Mouse (Mus musculus): ENCODE data around the gene Fbxo34.
"Not testable (repeated sequence)": the region's sequence is repeated elsewhere in the genome, so short reads cannot be mapped to it uniquely, and the experiment has no call there.

Gene Fbxo34

DNA sequence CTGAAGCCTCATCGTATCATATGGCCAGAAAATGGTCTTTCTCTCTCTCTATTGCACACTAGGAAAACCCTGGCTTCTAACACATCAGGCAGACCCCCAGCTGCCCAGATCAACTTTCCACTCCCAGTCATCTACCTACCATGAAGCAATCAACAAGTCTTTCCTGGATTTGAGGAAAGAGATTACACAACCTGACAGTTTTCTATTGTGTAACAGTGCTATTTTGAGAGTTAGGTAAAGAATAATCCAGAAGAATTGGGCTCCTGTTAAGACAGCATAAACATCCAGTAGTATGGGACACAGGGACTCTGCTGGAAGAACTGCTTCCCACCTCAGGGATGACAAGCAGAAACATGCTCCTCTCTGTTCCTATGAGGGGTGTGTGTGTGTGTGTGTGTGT, 112.3 kb downstream of the Fbxo34 start:
- DNase-seq (ENCODE audit: low read depth) = peak; percentile 70

- DNase-seq (ENCODE audit: low read depth) = no peak
These were observed 112.9 kb downstream of the Fbxo34 start for GRCm38 (mm10) chr14:47563106-47563505.

- peak; percentile 98 for DNase-seq (ENCODE audit: low read depth)
These were observed 117.9 kb downstream of the Fbxo34 start for GRCm38 (mm10) chr14:47567962-47568652.

GRCm38 (mm10) chr14:47570549-47570948, 120.3 kb downstream of the Fbxo34 start, which contains the start of gene Atg14:
Gene Atg14, minus strand, starts transcription at chr14:47570649.
- not testable (repeated sequence) for DNase-seq (ENCODE audit: low read depth)

DNA sequence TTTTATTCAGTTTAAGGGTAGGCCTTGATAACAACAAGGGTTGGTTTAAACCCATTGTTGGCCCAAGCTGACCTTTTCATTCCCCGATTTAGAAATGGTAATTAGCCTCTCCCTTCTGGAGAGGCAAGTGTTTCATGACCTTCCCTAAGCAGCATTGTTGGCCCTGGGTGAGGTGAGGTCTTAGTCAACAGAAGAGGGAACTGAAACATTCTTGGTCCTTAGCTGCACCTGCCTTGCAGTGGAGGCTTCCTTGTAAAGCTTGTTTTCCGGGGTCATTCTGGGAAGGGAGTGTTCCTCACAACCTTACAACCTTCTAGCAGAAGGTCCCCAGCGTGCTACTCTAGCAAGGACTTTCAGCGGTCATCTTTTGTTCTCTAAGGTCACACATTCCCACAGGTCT, 122.5 kb downstream of the Fbxo34 start:
- DNase-seq (ENCODE audit: low read depth) = no peak

GRCm38 (mm10) chr14:47574721-47575120, 124.5 kb downstream of the Fbxo34 start:
- DNase-seq (ENCODE audit: low read depth) = peak; percentile 43

- DNase-seq (ENCODE audit: low read depth) = no peak
These were observed 126.5 kb downstream of the Fbxo34 start for GRCm38 (mm10) chr14:47576687-47577086.

- DNase-seq (ENCODE audit: low read depth) = no peak
These were observed 127.9 kb downstream of the Fbxo34 start for GRCm38 (mm10) chr14:47578086-47578485.

DNA sequence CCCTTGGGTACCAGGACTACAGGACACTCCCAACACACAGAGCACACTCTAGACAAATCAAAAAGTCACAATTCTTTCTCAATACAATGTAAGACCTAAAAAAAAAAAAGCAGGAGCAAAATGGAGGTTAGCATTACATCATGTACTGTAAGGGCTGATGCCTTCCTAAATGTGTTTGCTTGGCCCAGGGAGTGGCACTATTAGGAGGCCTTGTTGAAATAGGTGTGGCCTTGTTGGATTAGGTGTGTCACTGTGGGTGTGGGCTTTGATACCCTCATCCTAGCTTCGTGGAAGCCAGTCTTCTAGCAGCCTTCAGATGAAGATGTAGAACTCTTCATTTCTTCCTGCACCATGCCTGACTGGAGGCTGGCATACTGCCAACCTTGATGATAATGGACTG, 131.1 kb downstream of the Fbxo34 start:
- no peak for DNase-seq (ENCODE audit: low read depth)
